Mouse (Mus musculus) stomach, embryonic 14.5 days (tissue): Measurements from ENCODE around the gene Tesc. TPM values are rescaled to one million over a fixed set of nuclear protein-coding genes. Genes with fewer than 3 reads are reported as not detected.

Experiments
- ATAC-seq: fragments of 200-750 bp; cut with Nextera tagmentation; 2 replicates; pipeline ENCODE4 v1.8.0; 2017; ENCODE audit warnings: low read depth, moderate TSS enrichment; ENCODE audit not compliant: insufficient number of reproducible peaks, insufficient read depth, low FRiP score
- H3K27ac ChIP-seq: fragments of 300-500 bp; sonication (generic); 2 replicates; pipeline ENCODE4 v1.5.1; 2014; ENCODE audit warnings: mild to moderate bottlenecking, low read length, moderate library complexity, mixed read lengths
- H3K27me3 ChIP-seq: fragments of 300-500 bp; sonication (generic); 2 replicates; pipeline ENCODE4 v1.6.1; 2014; ENCODE audit warnings: low read length, control low read depth, mixed read lengths; ENCODE audit not compliant: control insufficient read depth, insufficient read depth
- H3K36me3 ChIP-seq: fragments of 300-500 bp; sonication (generic); 2 replicates; pipeline ENCODE4 v1.6.1; 2014; ENCODE audit warnings: mild to moderate bottlenecking, control low read depth, low read length, moderate library complexity, mixed read lengths; ENCODE audit not compliant: control insufficient read depth, insufficient read depth
- H3K4me1 ChIP-seq: fragments of 300-500 bp; sonication (generic); 2 replicates; pipeline ENCODE4 v1.6.1; 2014; ENCODE audit warnings: low read length, control low read depth, mixed read lengths; ENCODE audit not compliant: control insufficient read depth, insufficient read depth
- H3K4me2 ChIP-seq: fragments of 300-500 bp; sonication (generic); replicated peaks from 2 replicates; pipeline ENCODE4 v1.6.1; 2014; ENCODE audit warnings: low read depth, low read length, control low read depth
- H3K4me3 ChIP-seq: fragments of 300-500 bp; sonication (generic); 2 replicates; pipeline ENCODE4 v1.5.1; 2014; ENCODE audit warnings: low read depth, low read length, control low read depth
- H3K9ac ChIP-seq: fragments of 300-500 bp; sonication (generic); replicated peaks from 2 replicates; pipeline ENCODE4 v1.6.1; 2014; ENCODE audit warnings: low read depth, mild to moderate bottlenecking, control low read depth, low read length, moderate library complexity, mixed read lengths
- H3K9me3 ChIP-seq: fragments of 300-500 bp; sonication (generic); 2 replicates; pipeline ENCODE4 v1.6.1; 2016; ENCODE audit warnings: low read depth, low read length, control low read depth; ENCODE audit not compliant: control insufficient read depth
- WGBS: fragments of 180-500 bp; shearing (Covaris S2); extraction: QIAGEN DNeasy Blood & Tissue Kit; methylation state at CpG from one replicate; pipeline ENCODE4 v1.1.7; 2014; 5-methylcytosine and 5-hydroxymethylcytosine counted together
- polyA plus RNA-seq: library from polyadenylated mRNA; unstranded; fragments of >200 nt; fragmentation: Nextera tagmentation; extraction: Ambion mirVana; gene quantifications from 2 replicates; pipeline ENCODE4 v1.2.1, GENCODE M21; 2014

The Tesc gene
- polyA plus RNA-seq, 1 experiment from 2014 or later = 15.1 TPM

GRCm38 (mm10) chr5:118099069-118099869, 71.7 kb downstream of the Tesc start:
- no peaks in the 10 kb centered on the region for H3K9me3 ChIP-seq
- peaks cover 7% of the 10 kb centered on the region; the same call in 1 of the 2 replicates for H3K4me1 ChIP-seq
- H3K9ac ChIP-seq = no peak overlapping the region
- peak overlapping the region; percentile 39; the same call in 1 of the 2 replicates for H3K27ac ChIP-seq
- H3K27me3 ChIP-seq = no peaks in the 10 kb centered on the region
- H3K36me3 ChIP-seq = peaks cover 3% of the 10 kb centered on the region
- whole genome bisulfite sequencing = 51% methylated on average over 11 of the region's 11 CpGs
- H3K4me3 ChIP-seq = no peak overlapping the region
- no peak overlapping the region for H3K4me2 ChIP-seq
- peak; percentile 72; the same call in 1 of the 2 replicates for ATAC-seq

GRCm38 (mm10) chr5:118099870-118100478, 72.4 kb downstream of the Tesc start:
- Histone ChIP-seq H3K9ac (no peak overlapping the region), H3K9me3 (no peaks in the 10 kb centered on the region), H3K4me1 (peaks cover 7% of the 10 kb centered on the region; the same call in 1 of the 2 replicates), H3K4me3 (no peak overlapping the region), H3K36me3 (peaks cover 3% of the 10 kb centered on the region; the same call in 1 of the 2 replicates), H3K27me3 (no peaks in the 10 kb centered on the region), H3K4me2 (no peak overlapping the region), H3K27ac (0 out of 2 replicates have a peak overlapping the region, but pooled peaks have one; percentile 27)
- no peak for ATAC-seq
- WGBS = 60% methylated on average over 8 of the region's 8 CpGs

GRCm38 (mm10) chr5:118105536-118105935, 78.0 kb downstream of the Tesc start:
- Histone ChIP-seq H3K36me3 (peaks cover 11% of the 10 kb centered on the region), H3K9ac (no peak overlapping the region), H3K27me3 (no peaks in the 10 kb centered on the region), H3K9me3 (no peaks in the 10 kb centered on the region), H3K4me2 (no peak overlapping the region), H3K4me1 (no peaks in the 10 kb centered on the region), H3K4me3 (no peak overlapping the region), H3K27ac (no peak overlapping the region)
- WGBS = 81% methylated on average over 8 of the region's 8 CpGs
- no peak for ATAC-seq

GRCm38 (mm10) chr5:118106667-118107066, 79.1 kb downstream of the Tesc start:
- H3K9me3 ChIP-seq = no peaks in the 10 kb centered on the region
- no peak overlapping the region for H3K9ac ChIP-seq
- H3K36me3 ChIP-seq = peaks cover 22% of the 10 kb centered on the region
- no peak overlapping the region for H3K4me2 ChIP-seq
- no peak for ATAC-seq
- no peaks in the 10 kb centered on the region for H3K27me3 ChIP-seq
- no peak overlapping the region for H3K4me3 ChIP-seq
- no peak overlapping the region for H3K27ac ChIP-seq
- 93% methylated on average over 10 of the region's 10 CpGs for WGBS
- H3K4me1 ChIP-seq = no peaks in the 10 kb centered on the region

GRCm38 (mm10) chr5:118108124-118108793, 80.7 kb downstream of the Tesc start:
- H3K36me3 ChIP-seq = peaks cover 35% of the 10 kb centered on the region
- no peak for ATAC-seq
- 83% methylated on average over 17 of the region's 17 CpGs for WGBS

GRCm38 (mm10) chr5:118108794-118109440, 81.4 kb downstream of the Tesc start:
- Histone ChIP-seq H3K36me3 (peaks cover 35% of the 10 kb centered on the region), H3K9ac (no peak overlapping the region), H3K9me3 (no peaks in the 10 kb centered on the region), H3K4me1 (no peaks in the 10 kb centered on the region), H3K4me3 (no peak overlapping the region), H3K27ac (no peak overlapping the region), H3K27me3 (no peaks in the 10 kb centered on the region), H3K4me2 (no peak overlapping the region)
- ATAC-seq = no peak
- WGBS = 86% methylated on average over 7 of the region's 7 CpGs

More at GRCm38 (mm10) chr5:118108124-118108793, 80.7 kb downstream of the Tesc start:
- no peaks in the 10 kb centered on the region for H3K27me3 ChIP-seq
- H3K9ac ChIP-seq = no peak overlapping the region
- H3K4me1 ChIP-seq = no peaks in the 10 kb centered on the region
- H3K4me2 ChIP-seq = no peak overlapping the region
- H3K4me3 ChIP-seq = no peak overlapping the region
- H3K27ac ChIP-seq = no peak overlapping the region
- no peaks in the 10 kb centered on the region for H3K9me3 ChIP-seq
